Mouse (Mus musculus) olfactory bulb, adult 2 months (tissue): ENCODE data around the gene Rabggtb. TPM values are rescaled to one million over a fixed set of nuclear protein-coding genes. Genes with fewer than 3 reads are reported as not detected.
"Not testable (repeated sequence)": the region's sequence is repeated elsewhere in the genome, so short reads cannot be mapped to it uniquely, and the experiment has no call there.

ENCODE experiments used
- H3K27ac ChIP-seq: fragments of 200-500 bp; 2 replicates; pipeline ENCODE4 v1.5.1; 2012; ENCODE audit warnings: low read depth, low read length; ENCODE audit not compliant: insufficient read depth
- H3K4me1 ChIP-seq: fragments of 200-500 bp; 2 replicates; pipeline ENCODE4 v1.6.1; 2012; ENCODE audit warnings: low read length; ENCODE audit not compliant: control insufficient read depth, insufficient read depth
- H3K4me3 ChIP-seq: fragments of 200-500 bp; 2 replicates; pipeline ENCODE4 v1.5.1; 2012; ENCODE audit warnings: mild to moderate bottlenecking, low read depth, low read length, moderate library complexity; ENCODE audit not compliant: insufficient read depth
- CTCF ChIP-seq: fragments of 200-500 bp; IDR thresholded peaks from 2 replicates; pipeline ENCODE4 v1.5.1; 2012; ENCODE audit warnings: low read depth, mild to moderate bottlenecking, low read length, moderate library complexity; ENCODE audit not compliant: insufficient read depth
- POLR2A ChIP-seq: fragments of 200-500 bp; IDR thresholded peaks from 2 replicates; pipeline ENCODE4 v1.6.1; 2012; ENCODE audit warnings: mild to moderate bottlenecking, low read depth, low read length, moderate library complexity; ENCODE audit not compliant: insufficient read depth
- WGBS: fragments of 180-500 bp; shearing (Covaris S2); methylation state at CpG from one replicate; pipeline ENCODE4 v1.1.7; 2018; 5-methylcytosine and 5-hydroxymethylcytosine counted together
- polyA plus RNA-seq: library from polyadenylated mRNA; stranded (reverse); fragments of >200 nt; gene quantifications from 2 replicates; pipeline ENCODE4 v1.2.4, GENCODE M21; 2012; ENCODE audit warnings: low replicate concordance; ENCODE audit not compliant: missing spikeins, insufficient read depth, insufficient read length

Rabggtb gene
- polyA plus RNA-seq, 1 experiment = not detected

GRCm38 (mm10) chr3:153888141-153888540 is 24.7 kb downstream of the Rabggtb start:
- 59% methylated on average over 6 of the region's 6 CpGs for WGBS
- Histone ChIP-seq H3K4me3 (no peak overlapping the region), H3K4me1 (no peaks in the 10 kb centered on the region), H3K27ac (no peak overlapping the region)
- TF ChIP-seq CTCF (no peak), POLR2A (no peak)

GRCm38 (mm10) chr3:153886296-153886695 is 26.5 kb downstream of the Rabggtb start:
- TF ChIP-seq POLR2A (no peak), CTCF (no peak)
- Histone ChIP-seq H3K4me3 (no peak overlapping the region), H3K4me1 (no peaks in the 10 kb centered on the region), H3K27ac (no peak overlapping the region)

GRCm38 (mm10) chr3:153871396-153871795 is 41.4 kb downstream of the Rabggtb start:
- TF ChIP-seq POLR2A (no peak), CTCF (no peak)
- whole genome bisulfite sequencing = 91% methylated on average over 5 of the region's 5 CpGs
- H3K27ac ChIP-seq = no peak overlapping the region
- H3K4me1 ChIP-seq = no peaks in the 10 kb centered on the region
- H3K4me3 ChIP-seq = no peak overlapping the region

- WGBS = 54% methylated on average over 14 of the region's 14 CpGs
- H3K27ac ChIP-seq = no peak overlapping the region
- H3K4me3 ChIP-seq = no peak overlapping the region
- no peaks in the 10 kb centered on the region for H3K4me1 ChIP-seq
- TF ChIP-seq POLR2A (no peak), CTCF (no peak)
Observed at GRCm38 (mm10) chr3:153867149-153868136, 45.4 kb downstream of the Rabggtb start.

GRCm38 (mm10) chr3:153864636-153865429 is 48.0 kb downstream of the Rabggtb start:
- 93% methylated on average over 4 of the region's 4 CpGs for WGBS
- Histone ChIP-seq H3K27ac (no peak overlapping the region), H3K4me1 (no peaks in the 10 kb centered on the region), H3K4me3 (no peak overlapping the region)
- TF ChIP-seq POLR2A (no peak), CTCF (no peak)

GRCm38 (mm10) chr3:153863816-153864215 is 49.0 kb downstream of the Rabggtb start:
- H3K4me3 ChIP-seq = no peak overlapping the region
- H3K4me1 ChIP-seq = no peaks in the 10 kb centered on the region
- 88% methylated on average over 2 of the region's 2 CpGs for WGBS
- H3K27ac ChIP-seq = no peak overlapping the region
- TF ChIP-seq CTCF (no peak), POLR2A (no peak)

GRCm38 (mm10) chr3:153860392-153860791 is 52.4 kb downstream of the Rabggtb start:
- H3K27ac ChIP-seq, H3K4me3 ChIP-seq, H3K4me1 ChIP-seq: not testable (repeated sequence)
- WGBS = 95% methylated on average over 8 of the region's 8 CpGs

GRCm38 (mm10) chr3:153858350-153859001 is 54.3 kb downstream of the Rabggtb start:
- Histone ChIP-seq H3K4me1 (no peaks in the 10 kb centered on the region), H3K4me3 (no peak overlapping the region), H3K27ac (no peak overlapping the region)
- no peak for TF ChIP-seq CTCF
- no peak for TF ChIP-seq POLR2A
- WGBS = 92% methylated on average over 10 of the region's 10 CpGs

Other genes starting within 250 kb of the Rabggtb start
- not detected in 2 replicates for gene St6galnac3, start 187.8 kb downstream of the Rabggtb start, polyA plus RNA-seq
- not detected in 2 replicates for gene Asb17, start 68.8 kb downstream of the Rabggtb start, polyA plus RNA-seq
- not detected in 2 replicates for gene Msh4, start 6.9 kb downstream of the Rabggtb start, polyA plus RNA-seq
- 570 TPM in 1 of 2 replicates, not detected in the other for gene Acadm, start 31.6 kb upstream of the Rabggtb start, polyA plus RNA-seq
- gene Slc44a5, start 60.4 kb upstream of the Rabggtb start, polyA plus RNA-seq = not detected in 2 replicates